Mouse (Mus musculus) left cerebral cortex, postnatal 10 days (tissue): ENCODE data around the gene Scube3. TPM values are rescaled to one million over a fixed set of nuclear protein-coding genes. Genes with fewer than 3 reads are reported as not detected.
A peak's percentile ranks its signal among the peaks of the same experiment; 100 is the strongest.

Experiments
- DNase-seq, 2 experiments: peaks; one replicate each; pipeline ENCODE4 v3.0.0; 2021 to 2022; ENCODE audit warnings: low spot score in 2 of 2, mixed read lengths in 1 of 2; ENCODE audit errors: extremely low spot score in 1 of 2
- intact Hi-C: fragments of 180-260 bp; cut with DNase I; formaldehyde crosslinking; loops from one replicate; pipeline ENCODE4 v1.15.1; 2025
- total RNA-seq, 2 experiments: library from RNA; stranded (reverse); gene quantifications; 2 replicates each; pipeline ENCODE4 v1.2.3; 2021

Scube3 gene
- total RNA-seq, 2 experiments from 2014 or later: 2.2 to 2.4 TPM

DNA sequence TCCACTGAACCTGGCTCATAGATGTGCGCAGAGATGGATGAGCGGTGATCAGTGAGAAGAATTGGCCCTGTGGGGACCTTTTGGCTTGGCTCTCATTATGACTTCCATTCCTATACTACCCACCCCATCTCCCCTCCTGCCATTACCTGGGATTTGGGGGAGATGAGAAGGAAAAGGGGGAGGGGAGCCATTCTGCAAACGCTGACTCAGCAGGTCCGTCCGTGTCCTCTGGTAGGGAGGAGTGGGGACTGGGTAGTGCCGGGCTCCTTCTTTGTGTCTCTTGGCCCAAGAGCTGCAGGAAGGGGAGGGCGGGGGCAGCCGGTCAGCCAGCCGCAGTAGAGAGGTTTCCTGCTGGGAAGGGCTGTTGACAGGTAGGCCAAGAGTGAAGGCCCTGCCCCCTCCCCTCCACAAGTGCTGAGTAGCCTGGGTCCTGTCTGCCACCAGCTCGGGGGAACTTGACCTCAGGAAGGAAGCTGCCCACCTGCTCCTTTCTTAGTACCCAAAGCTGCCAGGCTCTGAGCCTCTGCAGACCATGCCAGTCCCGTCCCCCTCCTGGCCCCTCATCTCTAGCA, 19.5 kb downstream of the Scube3 start:
- intact Hi-C loops: no loop called here
- DNase-seq: peak in 1 of 2 experiments; percentile 60

DNA sequence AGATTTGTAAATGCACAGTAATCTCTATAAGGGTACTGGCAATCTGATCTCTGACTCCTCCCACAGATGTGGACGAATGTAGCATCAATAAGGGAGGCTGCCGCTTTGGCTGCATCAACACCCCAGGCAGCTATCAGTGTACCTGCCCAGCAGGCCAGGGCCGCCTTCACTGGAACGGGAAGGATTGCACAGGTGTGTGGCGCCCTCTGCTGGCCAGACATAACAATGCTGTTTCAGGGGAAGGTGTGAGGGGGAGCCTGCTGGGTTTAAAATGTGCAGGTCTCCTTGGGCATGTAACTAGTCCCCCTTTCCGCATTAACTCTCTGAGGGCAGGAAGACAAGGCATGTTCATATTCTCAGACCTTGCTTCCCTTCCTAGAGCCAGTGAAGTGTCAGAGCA, 21.7 kb downstream of the Scube3 start:
- intact Hi-C loops: loop anchor here (1.0 kb wide), 1 partner anchor 78 kb away; no protein-coding TSS in a partner anchor
- DNase-seq: peak; percentile 45 to 83

DNA sequence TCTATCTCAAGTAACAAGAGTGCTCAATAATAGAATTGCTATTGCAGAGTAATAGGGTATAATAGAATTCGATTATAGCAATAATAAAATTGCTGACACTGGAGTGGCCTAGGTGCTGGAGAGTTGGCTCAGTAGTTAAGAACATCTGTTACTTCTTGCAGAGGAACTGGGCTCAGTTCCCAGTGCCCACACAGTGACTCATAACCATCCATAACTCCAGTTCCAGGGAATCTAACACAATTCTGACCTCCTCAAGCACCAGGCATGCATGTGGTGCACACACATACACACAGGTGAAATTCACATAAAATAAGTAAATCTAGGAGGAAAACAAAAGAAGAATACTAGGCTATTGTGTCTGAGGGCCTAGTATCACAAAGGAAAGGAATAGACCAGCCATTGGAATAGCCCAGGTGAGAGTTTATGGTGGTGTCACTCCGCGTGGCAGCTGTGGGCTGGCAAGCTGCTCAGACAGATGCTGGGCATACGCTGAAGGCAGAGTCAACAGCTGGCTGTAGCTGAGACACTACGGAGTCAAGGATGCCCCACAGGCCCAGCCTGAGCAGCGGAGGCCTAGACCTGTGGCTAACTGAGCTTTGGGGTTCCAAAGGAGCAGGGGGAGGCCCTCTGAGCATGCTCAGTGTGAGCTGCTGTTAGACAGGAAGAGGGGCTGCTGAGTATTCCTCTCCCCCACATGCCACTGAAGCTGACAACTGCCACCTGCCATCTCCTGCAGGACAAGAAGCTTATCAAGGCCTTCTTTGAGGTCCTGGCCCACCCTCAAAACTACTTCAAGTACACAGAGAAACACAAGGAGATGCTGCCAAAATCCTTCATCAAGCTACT, 28.7 kb downstream of the Scube3 start:
- DNase-seq: no peak
- intact Hi-C loops: no loop called here

DNA sequence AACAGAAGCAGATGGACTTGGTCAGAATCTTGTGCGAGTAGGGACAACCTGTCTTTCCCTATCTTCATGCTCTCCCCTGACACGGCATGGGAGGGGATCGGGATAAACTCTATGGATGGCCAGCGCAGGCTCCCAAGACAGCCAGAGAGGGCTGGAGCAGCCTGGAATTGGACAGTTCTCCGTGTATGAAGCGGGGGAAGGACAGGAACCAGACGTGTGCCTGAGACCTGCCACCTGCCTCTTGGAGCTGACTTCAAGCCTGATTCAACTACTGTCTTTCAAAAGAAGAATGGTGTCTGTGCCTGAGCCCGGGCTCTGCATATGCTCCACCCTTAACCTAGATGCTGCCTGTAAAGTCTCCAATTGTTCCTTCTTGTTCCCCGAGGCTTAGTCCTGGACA, 30.7 kb downstream of the Scube3 start:
- intact Hi-C loops: no loop called here
- DNase-seq: no peak

DNA sequence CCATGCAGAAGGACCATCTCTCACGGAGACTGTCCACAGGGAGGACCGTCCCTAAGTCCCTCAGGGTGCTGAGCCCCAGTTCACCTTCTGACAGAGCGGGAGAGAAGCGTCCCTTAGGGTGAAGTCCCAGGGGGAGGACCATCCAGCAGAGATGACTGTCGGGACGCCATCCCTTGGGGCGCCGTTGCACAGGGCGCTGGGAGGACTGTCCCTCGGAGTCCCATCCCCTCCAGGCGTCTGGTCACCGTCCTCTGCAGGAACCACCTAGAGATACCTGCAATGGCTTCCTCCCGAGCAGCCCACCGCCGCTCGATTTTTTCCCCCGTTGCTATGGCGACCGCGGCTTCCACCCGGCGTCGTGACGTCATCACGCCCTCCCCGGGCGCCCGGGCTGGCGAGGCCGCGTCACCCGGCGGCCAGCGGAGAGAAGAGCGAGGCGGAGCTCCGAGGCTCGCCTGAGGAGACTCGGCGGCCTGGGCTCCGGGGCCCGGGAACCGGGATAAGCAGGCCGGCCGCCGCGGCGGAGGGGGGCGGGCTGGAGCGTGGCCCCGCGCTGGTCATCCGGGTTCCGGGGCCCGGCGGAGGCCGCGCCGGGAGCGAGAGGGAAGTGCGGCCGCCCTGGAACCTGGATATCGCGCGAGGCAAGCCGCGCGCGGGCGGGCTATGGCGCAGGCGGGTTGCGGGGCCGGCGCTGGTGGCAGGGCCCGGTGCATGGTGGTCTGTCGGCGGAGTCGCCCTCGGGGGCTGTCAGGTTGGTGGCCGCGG, 35.0 kb downstream of the Scube3 start, which contains the start of gene Zfp523:
Zfp523 (plus strand) TSS at position 355 of the 765 bp plus-strand sequence.
- peak; percentile 86 to 96 for DNase-seq
- intact Hi-C loops: no loop called here

DNA sequence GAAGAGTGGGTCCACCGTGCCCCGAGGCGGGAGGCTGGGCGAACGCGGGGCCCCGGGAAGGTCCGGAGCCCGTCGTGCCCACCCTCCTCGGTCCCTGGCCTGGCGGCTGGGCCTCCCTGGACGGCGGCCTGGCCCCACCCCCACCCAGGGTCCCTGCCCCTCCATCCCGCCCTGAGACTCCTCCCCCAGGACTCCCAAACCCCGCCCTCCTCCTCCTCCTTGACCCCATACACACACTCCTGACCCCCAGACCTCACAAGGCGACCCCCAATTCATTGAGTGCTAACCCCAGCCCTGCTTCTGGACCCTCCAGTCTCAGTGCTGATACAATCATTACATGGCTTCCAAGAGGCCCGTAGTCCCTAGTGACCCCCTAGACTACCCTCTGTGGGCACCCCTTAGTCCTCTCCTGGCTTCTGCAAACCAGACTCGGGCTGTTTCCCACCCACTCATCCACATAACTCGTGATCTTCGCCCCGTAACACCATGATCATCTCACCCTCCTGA, 35.7 kb downstream of the Scube3 start:
- intact Hi-C loops: no loop called here
- no peak for DNase-seq

DNA sequence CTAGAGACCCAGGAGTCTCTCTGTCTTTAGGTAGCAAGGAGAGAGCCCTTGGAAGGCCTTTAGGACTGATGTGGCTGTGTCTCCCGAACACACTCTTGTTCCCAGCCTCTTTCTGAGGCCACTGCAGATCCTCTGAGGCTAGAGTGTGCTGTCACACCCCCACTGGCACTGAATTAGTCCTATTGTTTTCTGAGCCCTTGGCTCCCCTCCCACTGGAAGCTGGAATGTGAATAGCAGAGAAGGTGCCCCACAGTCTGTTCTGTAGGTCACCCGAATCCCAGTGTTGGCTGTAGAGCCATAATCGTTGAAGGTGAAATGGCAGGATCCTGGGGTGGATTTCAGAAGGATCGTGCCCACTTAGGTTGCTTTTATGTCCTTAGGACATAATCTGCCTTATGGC, 38.4 kb downstream of the Scube3 start:
- intact Hi-C loops: no loop called here

DNA sequence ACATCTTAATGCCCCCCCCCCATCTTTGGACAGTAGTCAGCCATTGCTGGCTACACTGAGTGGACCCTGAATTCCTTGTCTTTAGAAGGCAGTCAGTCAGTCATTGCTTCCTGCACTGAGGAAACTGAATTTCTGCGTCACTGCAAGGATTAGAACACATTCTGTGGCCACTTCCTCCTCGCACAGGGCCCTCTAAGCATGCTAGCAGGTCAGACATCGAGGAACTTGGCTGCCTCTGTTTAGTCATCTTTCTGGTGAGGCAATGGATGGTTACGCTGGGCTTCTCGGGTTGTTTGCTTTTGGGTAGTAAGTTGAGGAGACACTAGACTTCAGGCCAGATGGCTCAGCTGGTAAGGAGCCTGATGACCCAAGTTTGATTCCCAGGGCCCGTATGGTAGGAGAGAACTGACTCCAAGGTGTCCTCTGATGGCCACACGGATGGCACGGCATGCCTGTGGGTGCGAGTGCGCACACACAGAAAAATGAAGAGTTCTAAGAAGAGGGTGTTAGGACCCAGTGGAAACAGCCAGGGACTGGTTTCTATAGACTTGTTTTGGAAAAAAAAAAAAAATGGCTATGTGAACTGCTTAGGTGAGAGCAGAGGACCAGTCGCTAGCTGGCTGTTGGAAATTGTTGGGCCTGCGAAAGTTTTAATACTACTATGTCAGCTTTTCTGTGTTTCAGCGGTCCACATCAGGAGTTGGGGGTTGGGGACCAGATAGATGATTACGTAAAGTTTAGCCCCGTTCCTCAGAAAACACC, 39.0 kb downstream of the Scube3 start:
- intact Hi-C loops: no loop called here
- DNase-seq: no peak

More for the DNA sequence above, 38.4 kb downstream of the Scube3 start:
- DNase-seq: no peak

DNA sequence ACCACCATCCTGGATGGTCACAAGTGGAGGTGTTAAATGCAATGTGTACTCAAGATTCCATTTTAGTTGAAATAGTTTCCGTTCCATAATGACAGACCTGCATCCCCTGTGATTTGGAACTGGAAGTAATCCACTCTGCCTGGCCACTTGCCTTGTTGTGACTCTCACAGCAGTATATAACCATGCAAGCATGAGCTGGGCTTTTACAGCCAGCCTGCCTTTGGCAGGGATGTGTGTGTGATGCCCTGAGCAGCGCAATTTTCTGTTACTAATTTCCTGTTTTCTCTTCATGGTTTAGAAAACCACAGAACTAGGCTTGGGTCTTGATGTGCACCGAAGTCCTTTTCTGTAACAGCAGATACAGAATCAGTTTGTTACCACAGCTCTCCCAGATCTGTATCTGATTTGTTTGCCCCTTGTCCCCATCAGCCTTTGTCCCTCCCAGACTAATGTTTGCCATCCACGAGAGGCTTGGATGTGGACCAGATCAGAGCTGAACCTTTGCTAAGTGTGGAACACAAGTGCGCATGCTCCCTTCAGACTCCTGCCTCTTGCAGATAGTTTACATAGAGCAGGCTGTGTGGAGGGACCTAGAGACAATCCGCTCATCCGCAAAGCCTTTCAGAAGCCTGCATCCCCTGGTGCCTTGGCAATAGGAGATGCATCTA, 43.2 kb downstream of the Scube3 start:
- intact Hi-C loops: no loop called here
- no peak for DNase-seq

DNA sequence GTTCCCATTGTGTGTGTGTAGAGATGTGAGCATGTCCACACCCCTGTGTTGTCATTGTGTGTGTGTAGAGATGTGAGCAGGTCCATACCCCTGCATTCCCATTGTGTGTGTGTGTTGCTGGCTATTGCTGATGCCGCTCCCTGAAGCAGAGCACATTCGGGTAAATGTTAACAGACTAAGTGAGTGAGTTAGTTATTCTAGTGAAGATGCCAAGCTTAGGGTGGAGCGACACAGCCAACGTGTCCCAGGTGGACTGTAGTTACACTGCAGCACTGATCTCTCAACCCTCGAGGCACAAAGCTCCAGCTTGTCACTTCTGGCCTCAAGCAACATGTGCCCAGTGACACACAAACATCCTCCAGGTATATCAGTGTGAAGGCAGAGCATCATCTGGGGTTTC, 46.4 kb downstream of the Scube3 start:
- intact Hi-C loops: no loop called here
- no peak for DNase-seq

DNA sequence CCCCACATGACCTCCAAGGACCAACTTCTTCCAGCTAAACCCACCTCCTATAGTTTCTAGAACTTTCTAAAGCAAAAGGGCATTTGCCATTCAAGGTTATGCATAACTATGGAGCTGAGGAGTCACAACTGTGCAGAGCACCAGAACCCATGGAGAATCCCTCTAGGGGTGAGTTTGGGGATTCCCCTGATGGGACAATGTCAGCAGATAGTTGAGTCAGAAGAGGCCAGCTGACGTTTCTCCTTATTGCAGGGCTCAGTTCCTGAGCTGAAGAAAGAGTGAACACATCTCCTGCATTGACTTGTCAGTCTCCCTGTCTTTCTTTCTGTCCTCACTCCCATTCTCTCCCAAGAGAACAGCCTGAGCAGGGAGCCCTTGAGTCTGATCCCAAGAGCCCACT, 50.8 kb downstream of the Scube3 start:
- intact Hi-C loops: no loop called here

DNA sequence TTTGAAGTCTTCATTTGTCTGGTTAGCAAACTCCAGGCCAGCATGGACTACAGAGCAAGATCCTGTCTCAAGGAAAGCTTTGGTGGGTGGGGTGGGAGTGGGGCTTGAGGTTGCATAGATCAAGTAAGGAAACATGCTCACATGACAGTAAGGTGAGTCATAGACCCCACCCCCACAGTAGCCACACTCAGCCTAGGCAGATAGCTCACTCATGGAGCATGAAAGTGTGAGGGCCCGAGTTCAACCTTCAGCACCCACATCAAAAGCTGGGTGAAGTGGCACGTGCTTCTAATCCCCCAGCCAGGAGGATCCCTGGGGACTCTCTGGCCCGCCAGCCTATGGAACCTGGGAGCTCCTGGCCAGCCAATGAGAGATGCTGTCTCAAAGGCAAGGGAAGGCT, 51.6 kb downstream of the Scube3 start:
- DNase-seq: no peak
- intact Hi-C loops: no loop called here

More for the DNA sequence above, 50.8 kb downstream of the Scube3 start:
- no peak for DNase-seq

DNA sequence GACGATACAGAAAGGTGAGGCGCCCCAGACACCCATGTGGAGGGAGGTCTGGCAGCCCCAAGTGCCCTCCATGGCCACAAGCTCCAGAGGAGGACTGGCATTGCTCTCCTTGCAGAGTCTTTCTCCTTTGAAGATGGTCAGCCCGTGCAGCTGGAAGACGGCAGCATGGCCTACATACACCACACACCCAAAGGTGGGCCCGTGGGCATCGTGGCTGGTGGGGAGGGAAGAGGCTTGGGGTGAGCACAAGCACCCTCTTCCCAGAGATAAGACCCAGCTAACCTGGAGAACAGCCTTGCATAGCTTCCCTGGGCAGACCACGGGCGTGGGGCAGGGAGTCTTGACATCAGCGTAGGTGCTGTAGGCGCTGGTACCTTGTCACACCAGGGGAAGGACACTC, 53.1 kb downstream of the Scube3 start:
- DNase-seq: no peak
- intact Hi-C loops: no loop called here

DNA sequence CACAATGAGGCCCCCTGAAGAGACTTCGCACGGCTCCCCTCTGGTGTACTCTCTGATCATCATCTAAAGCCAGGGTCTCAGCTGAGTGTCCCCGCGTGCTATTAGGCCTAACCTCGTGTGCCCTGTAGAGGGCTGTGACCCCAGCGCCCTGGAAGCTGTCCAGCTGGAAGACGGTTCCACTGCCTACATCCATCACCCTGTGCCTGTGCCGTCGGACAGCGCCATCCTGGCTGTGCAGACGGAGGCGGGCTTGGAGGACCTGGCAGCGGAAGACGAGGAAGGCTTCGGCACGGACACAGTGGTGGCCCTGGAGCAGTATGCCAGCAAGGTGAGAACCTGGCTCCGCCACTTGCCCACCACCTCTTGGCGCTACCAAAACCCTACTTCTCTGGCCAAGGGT, 55.7 kb downstream of the Scube3 start:
- DNase-seq: no peak
- intact Hi-C loops: no loop called here

DNA sequence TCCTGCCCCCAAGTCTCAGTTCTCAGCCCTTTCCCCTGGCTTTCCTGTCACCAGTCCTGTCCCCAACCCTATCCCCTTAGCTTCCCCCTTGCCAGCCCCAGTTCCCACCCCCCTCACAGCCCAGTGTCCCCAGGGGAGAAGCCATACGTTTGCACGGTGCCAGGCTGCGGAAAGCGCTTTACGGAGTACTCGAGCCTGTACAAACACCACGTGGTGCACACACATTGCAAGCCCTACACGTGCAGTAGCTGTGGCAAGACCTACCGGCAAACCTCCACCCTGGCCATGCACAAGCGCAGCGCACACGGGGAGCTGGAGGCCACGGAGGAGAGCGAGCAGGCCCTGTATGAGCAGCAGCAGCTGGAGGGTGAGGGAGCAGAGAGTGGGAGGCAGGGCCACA, 60.0 kb downstream of the Scube3 start:
- DNase-seq: no peak
- intact Hi-C loops: no loop called here

DNA sequence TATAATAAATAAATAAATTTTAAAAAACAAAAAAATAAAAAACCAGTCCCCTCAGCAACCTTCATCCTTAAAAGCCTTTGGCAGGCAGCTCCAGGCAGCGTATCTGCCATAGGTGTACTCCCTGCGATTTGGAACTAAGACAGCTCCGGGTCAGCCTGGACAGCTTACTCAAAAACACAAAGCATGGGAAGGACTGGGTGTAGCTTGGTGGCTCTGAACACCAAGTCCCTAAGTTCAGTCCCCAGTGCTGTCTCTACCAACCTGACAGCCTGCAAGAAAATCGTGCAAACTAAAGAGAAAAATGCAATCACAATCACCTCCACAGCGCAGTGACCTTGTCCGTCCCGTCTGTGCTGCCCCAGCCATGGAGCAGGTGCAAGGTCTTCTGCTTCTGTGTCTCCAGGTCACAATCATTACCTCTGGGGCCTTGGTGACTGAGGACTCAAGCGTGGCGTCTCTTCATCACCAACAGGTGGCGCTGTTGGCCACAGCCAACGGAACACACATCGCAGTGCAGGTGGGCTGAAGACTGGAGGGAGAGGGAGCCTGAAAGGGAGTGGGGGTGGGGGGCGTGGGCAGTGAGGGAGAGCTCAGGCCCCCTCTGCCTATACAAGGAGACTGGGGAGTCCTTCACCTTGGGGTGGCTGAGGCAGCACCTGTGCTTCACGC, 62.2 kb downstream of the Scube3 start:
- intact Hi-C loops: no loop called here
- DNase-seq: peak in 1 of 2 experiments; percentile 70

DNA sequence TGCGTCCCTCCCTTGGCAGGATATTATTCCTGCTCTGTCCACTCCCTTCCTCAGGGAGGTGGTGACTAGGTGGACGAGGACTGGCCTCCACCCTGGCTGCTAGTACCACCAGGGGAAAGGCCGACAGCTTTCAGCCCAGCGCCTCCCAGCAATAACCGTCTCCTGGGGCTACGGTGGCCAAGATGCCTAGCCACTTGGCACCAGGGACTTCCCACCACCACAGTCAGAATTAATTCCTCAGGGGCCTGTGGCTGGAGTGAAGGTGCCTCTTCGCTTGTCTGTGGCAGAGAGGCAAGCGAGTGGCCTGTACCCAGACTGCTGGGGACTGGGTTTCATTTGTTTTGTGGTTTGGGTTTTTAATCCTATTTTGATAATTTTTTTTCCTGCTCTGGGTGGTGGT, 63.5 kb downstream of the Scube3 start:
- DNase-seq: no peak
- intact Hi-C loops: no loop called here

DNA sequence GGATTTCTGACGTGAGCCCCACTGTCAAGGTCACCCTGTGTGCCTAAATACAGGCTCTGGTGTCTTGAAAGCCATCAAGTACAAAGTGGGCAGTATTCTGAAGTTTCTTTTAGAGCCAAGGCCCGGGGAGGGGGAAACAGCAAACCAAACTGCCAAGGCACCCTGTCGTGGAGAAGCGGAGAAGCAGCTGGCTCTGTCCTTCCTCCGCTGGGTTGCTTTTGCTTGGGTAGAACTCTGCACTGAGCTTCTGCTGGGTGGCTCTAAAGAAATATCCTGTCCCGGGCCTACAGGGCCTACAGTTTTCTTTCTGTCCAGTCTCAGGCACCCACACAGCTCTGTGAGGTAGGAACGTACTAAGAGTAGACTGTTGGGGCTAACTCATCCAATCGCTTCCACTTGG, 65.2 kb downstream of the Scube3 start:
- intact Hi-C loops: no loop called here

More for the DNA sequence above, 65.2 kb downstream of the Scube3 start:
- no peak for DNase-seq
